8 mouse cellular contexts compared by ENCODE assay signal in genomic region chrX:42540756-42541053, GRCm38 (mm10). TPM values are rescaled to one million over a fixed set of nuclear protein-coding genes. Genes with fewer than 3 reads are reported as not detected.
DNase-seq lines count a peak whose midpoint lies in the region; ATAC-seq lines count a peak whose summit lies in the region.

No protein-coding gene starts in this region.

- H3K9me3 ChIP-seq in limb, embryonic 13.5 days, result no peaks in the 10 kb centered on the region
- no peaks in the 10 kb centered on the region for H3K9me3 ChIP-seq in midbrain, embryonic 15.5 days

- H3K4me3 ChIP-seq in limb, embryonic 13.5 days, result 0 out of 2 replicates have a peak overlapping the region, but pooled peaks have one; percentile 8
- no peak overlapping the region for H3K4me3 ChIP-seq in midbrain, embryonic 15.5 days

- H3K9ac ChIP-seq in limb, embryonic 13.5 days, result no peak overlapping the region
- H3K9ac ChIP-seq in midbrain, embryonic 15.5 days, result no peak overlapping the region

- WGBS in limb, embryonic 13.5 days, result 27% methylated on average over 5 of the region's 5 CpGs
- 22% methylated on average over 5 of the region's 5 CpGs for WGBS in midbrain, embryonic 15.5 days

- no peaks in the 10 kb centered on the region for H3K36me3 ChIP-seq in limb, embryonic 13.5 days
- no peaks in the 10 kb centered on the region for H3K36me3 ChIP-seq in midbrain, embryonic 15.5 days (replicated peaks)

- no peak overlapping the region for H3K27ac ChIP-seq in limb, embryonic 13.5 days
- no peak overlapping the region for H3K27ac ChIP-seq in midbrain, embryonic 15.5 days

- ATAC-seq in granulocyte monocyte progenitor cell, adult 5-6 weeks (replicated peaks; ENCODE audit: poor library complexity, severe bottlenecking), result peak; percentile 73
- no peak for ATAC-seq in limb, embryonic 13.5 days (ENCODE audit: low FRiP score, low read depth)
- peak; percentile 56; the same call in 1 of the 2 replicates for ATAC-seq in midbrain, embryonic 15.5 days (replicated peaks)

- peak overlapping the region; percentile 47 for H3K4me2 ChIP-seq in limb, embryonic 13.5 days (replicated peaks)
- peak overlapping the region; percentile 21; the same call in 1 of the 2 replicates for H3K4me2 ChIP-seq in midbrain, embryonic 15.5 days

- no peaks in the 10 kb centered on the region for H3K4me1 ChIP-seq in limb, embryonic 13.5 days
- H3K4me1 ChIP-seq in midbrain, embryonic 15.5 days, result no peaks in the 10 kb centered on the region

- H3K27me3 ChIP-seq in limb, embryonic 13.5 days, result no peaks in the 10 kb centered on the region
- H3K27me3 ChIP-seq in midbrain, embryonic 15.5 days (replicated peaks), result no peaks in the 10 kb centered on the region

- peak; percentile 48 for DNase-seq in layer of hippocampus, adult 11-12 months (ENCODE audit: low spot score)
- no peak for DNase-seq in layer of hippocampus, adult 9-11 months
- DNase-seq in embryo, embryonic 11.5 days (ENCODE audit: low read depth, low spot score), result peak; percentile 40
- peak; percentile 8 for DNase-seq in kidney, adult 11 months
- DNase-seq in spleen, postnatal 36 days (ENCODE audit: low spot score in 2 of 2), result peak; percentile 38 to 54

RNA-seq across cellular contexts. Expression of gene Sh2d1a, which starts 38.5 kb away (rescaled TPM):
- not detected in 2 replicates for total RNA-seq in granulocyte monocyte progenitor cell, adult 5-6 weeks (2014; fragmentation: Nextera tagmentation)
- total RNA-seq in granulocyte monocyte progenitor cell, adult 5-6 weeks (2017), result not detected in 2 replicates
- polyA plus RNA-seq in limb, embryonic 13.5 days (2015; fragmentation: Nextera tagmentation; extraction: Ambion mirVana), result 0.74 and 0.78 TPM in 2 replicates
- 5.5 TPM in 2 replicates for polyA plus RNA-seq in midbrain, embryonic 15.5 days (2015; fragmentation: Nextera tagmentation; extraction: Ambion mirVana)

RNA-seq across cellular contexts. Expression of gene Tex13c2, which starts 51.2 kb away (rescaled TPM):
- total RNA-seq in granulocyte monocyte progenitor cell, adult 5-6 weeks (2014; fragmentation: Nextera tagmentation), result not detected in 2 replicates
- total RNA-seq in granulocyte monocyte progenitor cell, adult 5-6 weeks (2017), result not detected in 2 replicates
- polyA plus RNA-seq in limb, embryonic 13.5 days (2015; fragmentation: Nextera tagmentation; extraction: Ambion mirVana), result not detected in 2 replicates
- 0.11 TPM in 1 of 2 replicates, not detected in the other for polyA plus RNA-seq in midbrain, embryonic 15.5 days (2015; fragmentation: Nextera tagmentation; extraction: Ambion mirVana)
